Mouse (Mus musculus) intestine, embryonic 16.5 days (tissue): Measurements from ENCODE around the gene Sptbn1. TPM values are rescaled to one million over a fixed set of nuclear protein-coding genes. Genes with fewer than 3 reads are reported as not detected.

Source experiments
- ATAC-seq: fragments of 200-750 bp; cut with Nextera tagmentation; 2 replicates; pipeline ENCODE4 v1.8.0; 2017; ENCODE audit warnings: moderate TSS enrichment, moderate library complexity
- H3K27ac ChIP-seq: fragments of 300-500 bp; sonication (generic); 2 replicates; pipeline ENCODE4 v1.5.1; 2014; ENCODE audit warnings: mild to moderate bottlenecking, low read length
- H3K27me3 ChIP-seq: fragments of 300-500 bp; sonication (generic); replicated peaks from 2 replicates; pipeline ENCODE4 v1.6.1; 2014; ENCODE audit warnings: low read length, control low read depth, mixed read lengths; ENCODE audit not compliant: control insufficient read depth, insufficient read depth
- H3K36me3 ChIP-seq: fragments of 300-500 bp; sonication (generic); 2 replicates; pipeline ENCODE4 v1.6.1; 2014; ENCODE audit warnings: low read length, control low read depth; ENCODE audit not compliant: control insufficient read depth, insufficient read depth
- H3K4me1 ChIP-seq: fragments of 300-500 bp; sonication (generic); 2 replicates; pipeline ENCODE4 v1.6.1; 2014; ENCODE audit warnings: low read length, control low read depth, mixed read lengths; ENCODE audit not compliant: control insufficient read depth, insufficient read depth
- H3K4me2 ChIP-seq: fragments of 300-500 bp; sonication (generic); 2 replicates; pipeline ENCODE4 v1.6.1; 2014; ENCODE audit warnings: low read depth, low read length, control low read depth
- H3K4me3 ChIP-seq: fragments of 300-500 bp; sonication (generic); 2 replicates; pipeline ENCODE4 v1.5.1; 2014; ENCODE audit warnings: mild to moderate bottlenecking, low read length
- H3K9ac ChIP-seq: fragments of 300-500 bp; sonication (generic); 2 replicates; pipeline ENCODE4 v1.6.1; 2014; ENCODE audit warnings: low read depth, low read length
- H3K9me3 ChIP-seq: fragments of 300-500 bp; sonication (generic); 2 replicates; pipeline ENCODE4 v1.6.1; 2016; ENCODE audit warnings: low read length, control low read depth; ENCODE audit not compliant: control insufficient read depth
- WGBS: fragments of 180-500 bp; shearing (Covaris S2); extraction: QIAGEN DNeasy Blood & Tissue Kit; methylation state at CpG from one replicate; pipeline ENCODE4 v1.1.7; 2014; 5-methylcytosine and 5-hydroxymethylcytosine counted together
- polyA plus RNA-seq: library from polyadenylated mRNA; unstranded; fragments of >200 nt; fragmentation: Nextera tagmentation; extraction: Ambion mirVana; gene quantifications from 2 replicates; pipeline ENCODE4 v1.2.1, GENCODE M21; 2015

Gene Sptbn1
- polyA plus RNA-seq, 1 experiment from 2014 or later: 98.1 TPM

DNA sequence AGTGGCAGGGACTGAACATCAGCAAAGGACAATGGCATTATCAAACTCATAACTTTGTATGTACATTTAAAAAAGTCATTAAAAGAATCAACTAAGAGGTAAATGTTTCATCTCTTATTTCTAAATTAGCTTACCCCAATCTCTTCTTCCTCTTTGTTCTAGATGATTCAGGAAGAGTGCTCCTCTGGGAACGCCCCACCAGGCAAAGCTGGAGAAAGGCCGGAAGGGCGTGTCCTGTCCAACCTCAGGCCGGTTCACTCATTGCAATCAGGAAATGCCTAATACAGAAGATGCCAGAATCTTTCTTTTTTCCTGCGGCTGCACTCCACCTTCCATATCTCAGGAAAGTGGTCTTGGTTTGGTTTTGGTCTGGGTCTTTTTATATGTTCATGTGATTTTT lies 11.3 kb upstream of the Sptbn1 start:
- Histone ChIP-seq H3K27ac (no peak overlapping the region), H3K27me3 (no peaks in the 10 kb centered on the region), H3K9ac (no peak overlapping the region), H3K36me3 (no peaks in the 10 kb centered on the region), H3K4me3 (no peak overlapping the region), H3K4me1 (no peaks in the 10 kb centered on the region), H3K4me2 (no peak overlapping the region), H3K9me3 (no peaks in the 10 kb centered on the region)
- WGBS: 76% methylated on average over 5 of the region's 5 CpGs
- ATAC-seq: no peak

GRCm38 (mm10) chr11:30275436-30276031 lies 7.6 kb upstream of the Sptbn1 start:
- H3K27ac ChIP-seq: no peak overlapping the region
- no peaks in the 10 kb centered on the region for H3K36me3 ChIP-seq
- WGBS: 36% methylated on average over 3 of the region's 3 CpGs
- H3K9me3 ChIP-seq: no peaks in the 10 kb centered on the region
- H3K4me2 ChIP-seq: no peak overlapping the region
- H3K4me1 ChIP-seq: no peaks in the 10 kb centered on the region
- no peak for ATAC-seq
- H3K4me3 ChIP-seq: no peak overlapping the region
- no peaks in the 10 kb centered on the region for H3K27me3 ChIP-seq
- no peak overlapping the region for H3K9ac ChIP-seq

DNA sequence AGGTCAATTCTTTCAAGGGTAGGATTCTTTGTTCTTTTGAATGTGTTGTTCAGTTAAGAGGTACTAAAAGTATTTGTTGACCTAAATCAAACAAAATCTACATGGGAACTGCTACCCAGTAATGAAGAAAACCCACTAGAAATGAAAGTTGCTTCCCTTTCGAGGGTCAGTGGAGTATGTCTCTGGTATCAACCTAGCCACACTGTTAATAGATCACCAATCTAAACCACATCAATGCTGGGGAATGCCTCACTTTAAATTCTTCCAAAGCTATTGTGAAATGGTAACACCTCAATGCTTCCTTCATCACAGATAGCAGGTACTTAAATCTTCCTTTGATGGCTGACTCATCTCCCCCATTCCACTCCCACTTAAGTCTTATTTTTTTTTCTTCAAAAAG lies 1.5 kb upstream of the Sptbn1 start:
- ATAC-seq: no peak
- Histone ChIP-seq H3K27me3 (peaks cover 5% of the 10 kb centered on the region; the same call in 1 of the 2 replicates), H3K4me1 (peaks cover 9% of the 10 kb centered on the region), H3K4me2 (no peak overlapping the region), H3K4me3 (no peak overlapping the region), H3K9me3 (no peaks in the 10 kb centered on the region), H3K27ac (no peak overlapping the region), H3K36me3 (no peaks in the 10 kb centered on the region), H3K9ac (no peak overlapping the region)
- 79% methylated on average over 1 of the region's 1 CpGs for WGBS

DNA sequence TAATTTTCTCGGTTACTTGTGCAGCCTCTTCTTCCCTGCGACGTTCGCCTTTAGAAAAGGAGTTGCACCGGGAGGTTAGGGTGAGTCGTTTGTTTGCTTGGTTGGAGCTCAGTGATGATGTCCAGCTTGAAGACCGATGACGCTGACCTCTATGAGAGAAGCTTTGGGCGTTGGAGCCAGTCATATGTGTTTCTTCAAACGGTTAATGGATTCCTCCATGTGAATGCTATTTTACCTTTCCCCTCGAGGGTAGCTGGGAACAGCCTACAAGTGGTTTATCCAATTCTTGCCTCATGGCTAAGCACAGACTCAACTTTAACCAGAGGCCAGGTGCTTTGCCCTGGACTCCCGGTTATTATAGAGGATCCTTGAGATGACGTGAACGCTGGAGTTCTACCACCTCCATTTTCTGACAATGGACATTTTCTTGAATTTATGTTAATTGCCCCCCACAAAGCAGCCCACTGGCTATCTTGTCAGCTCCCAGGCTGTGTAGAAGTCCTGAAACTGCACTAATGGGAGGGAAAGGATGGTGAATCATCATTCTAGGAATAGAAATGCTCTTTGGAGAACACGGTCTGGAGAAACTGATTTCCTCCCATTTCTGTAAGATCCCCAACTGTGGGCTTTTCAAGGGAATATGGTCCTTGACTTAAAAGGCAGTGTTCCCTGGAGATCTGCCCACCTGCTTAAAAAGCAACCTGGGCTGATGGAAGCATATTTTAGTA lies 837 bp upstream of the Sptbn1 start:
- Histone ChIP-seq H3K4me1 (peaks cover 9% of the 10 kb centered on the region), H3K9ac (peak overlapping the region; percentile 74), H3K36me3 (no peaks in the 10 kb centered on the region), H3K4me3 (peak overlapping the region; percentile 91), H3K9me3 (no peaks in the 10 kb centered on the region), H3K27me3 (peaks cover 5% of the 10 kb centered on the region; the same call in 1 of the 2 replicates), H3K27ac (peak overlapping the region; percentile 26; the same call in 1 of the 2 replicates), H3K4me2 (peak overlapping the region; percentile 83)
- ATAC-seq: peak; percentile 18
- WGBS: 6% methylated on average over 15 of the region's 15 CpGs

DNA sequence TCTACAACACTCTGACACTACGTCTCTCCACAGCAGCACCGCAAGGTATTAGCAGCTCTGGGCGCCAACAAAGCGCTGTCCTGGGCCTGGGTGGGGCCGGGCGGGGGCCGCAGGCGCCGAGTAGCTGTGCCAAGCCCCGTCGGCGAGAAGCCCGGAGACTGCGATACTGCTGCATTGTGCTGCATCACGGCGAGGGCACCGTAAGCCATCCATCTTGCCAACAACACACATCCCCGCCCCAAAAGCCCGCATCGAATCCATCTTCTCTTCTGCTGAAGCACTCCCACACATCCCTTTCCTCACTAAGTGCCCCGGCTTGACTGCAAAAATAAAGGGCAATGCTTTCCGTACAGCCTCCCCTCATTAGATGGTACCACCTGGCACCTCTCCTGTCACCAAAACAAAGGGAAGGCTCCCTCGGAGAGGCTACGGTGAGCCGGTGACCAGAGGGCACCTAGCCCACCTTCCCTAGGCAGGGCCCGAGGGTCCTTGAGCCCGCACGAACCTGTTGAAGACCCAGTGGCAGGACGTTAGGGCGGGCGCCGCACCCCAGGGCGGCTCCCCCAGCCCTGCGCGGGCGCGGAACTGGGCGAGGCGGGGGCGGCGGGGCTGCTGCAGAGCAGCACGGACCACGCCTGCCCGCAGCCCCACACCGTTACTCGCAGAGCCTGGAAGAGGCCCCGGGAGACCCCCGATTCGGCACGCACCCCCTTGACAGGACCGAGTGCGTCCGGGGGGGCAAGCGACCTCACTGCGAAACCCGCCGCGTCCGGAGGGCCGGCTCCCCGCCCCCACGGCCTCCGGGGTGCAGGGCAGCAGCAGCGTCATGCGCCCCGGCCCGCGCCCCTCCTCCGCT lies 711 bp downstream of the Sptbn1 start:
- peak overlapping the region; percentile 83 for H3K4me2 ChIP-seq
- peak overlapping the region; percentile 91 for H3K27ac ChIP-seq
- H3K9ac ChIP-seq: peak overlapping the region; percentile 89
- peak; percentile 75 for ATAC-seq
- no peaks in the 10 kb centered on the region for H3K9me3 ChIP-seq
- peak overlapping the region; percentile 91 for H3K4me3 ChIP-seq
- no peaks in the 10 kb centered on the region for H3K36me3 ChIP-seq
- peaks cover 5% of the 10 kb centered on the region; the same call in 1 of the 2 replicates for H3K27me3 ChIP-seq
- H3K4me1 ChIP-seq: peaks cover 9% of the 10 kb centered on the region
- under 1% methylated on average over 69 of the region's 69 CpGs for WGBS

DNA sequence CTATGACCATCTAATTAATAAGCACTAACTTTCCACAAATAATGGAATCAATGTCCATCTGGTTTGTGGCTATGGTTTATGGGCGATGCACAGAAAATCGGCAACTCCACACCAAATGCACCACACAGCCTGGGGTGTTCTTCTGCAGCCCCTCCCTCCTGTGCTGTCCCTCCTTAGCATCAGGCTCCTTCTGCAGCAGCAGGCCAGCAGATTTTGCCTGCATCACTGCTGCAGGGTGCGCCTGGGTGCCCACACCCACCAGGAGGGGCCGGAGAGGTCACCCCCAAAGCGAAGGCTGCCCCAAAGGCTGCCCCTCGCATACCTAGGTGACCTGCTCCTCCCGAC lies 1.3 kb downstream of the Sptbn1 start:
- WGBS: 7% methylated on average over 7 of the region's 7 CpGs
- Histone ChIP-seq H3K4me1 (peaks cover 9% of the 10 kb centered on the region), H3K9me3 (no peaks in the 10 kb centered on the region), H3K4me2 (peak overlapping the region; percentile 83), H3K9ac (peak overlapping the region; percentile 89), H3K36me3 (no peaks in the 10 kb centered on the region), H3K27ac (peak overlapping the region; percentile 91), H3K27me3 (peaks cover 5% of the 10 kb centered on the region; the same call in 1 of the 2 replicates), H3K4me3 (peak overlapping the region; percentile 91)
- no peak for ATAC-seq

DNA sequence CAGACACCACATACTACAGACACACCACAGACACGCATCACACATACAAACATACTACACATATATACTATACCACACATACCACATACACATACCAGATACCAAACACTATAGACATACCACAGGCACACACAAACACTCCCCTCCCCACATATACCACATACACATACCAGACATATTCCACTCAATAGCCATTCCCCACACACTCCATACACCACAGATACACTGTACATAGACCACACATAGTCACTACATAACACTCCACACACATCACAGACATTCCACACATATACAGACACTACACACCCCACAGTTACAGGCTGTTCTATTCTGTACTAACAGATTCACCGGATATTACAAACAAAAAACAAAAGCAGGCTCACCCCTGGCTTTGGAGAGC lies 2.3 kb downstream of the Sptbn1 start:
- peaks cover 5% of the 10 kb centered on the region; the same call in 1 of the 2 replicates for H3K27me3 ChIP-seq
- 69% methylated on average over 2 of the region's 2 CpGs for WGBS
- no peaks in the 10 kb centered on the region for H3K36me3 ChIP-seq
- peak overlapping the region; percentile 44 for H3K4me2 ChIP-seq
- no peaks in the 10 kb centered on the region for H3K9me3 ChIP-seq
- H3K9ac ChIP-seq: no peak overlapping the region
- ATAC-seq: no peak
- H3K4me3 ChIP-seq: peak overlapping the region; percentile 35
- H3K27ac ChIP-seq: no peak overlapping the region
- peaks cover 9% of the 10 kb centered on the region for H3K4me1 ChIP-seq

- Histone ChIP-seq H3K27me3 (peaks cover 5% of the 10 kb centered on the region; the same call in 1 of the 2 replicates), H3K4me3 (no peak overlapping the region), H3K27ac (no peak overlapping the region), H3K9me3 (no peaks in the 10 kb centered on the region), H3K4me2 (no peak overlapping the region), H3K9ac (no peak overlapping the region), H3K36me3 (no peaks in the 10 kb centered on the region), H3K4me1 (peaks cover 9% of the 10 kb centered on the region)
- 59% methylated on average over 2 of the region's 2 CpGs for WGBS
- no peak for ATAC-seq
These were observed 4.3 kb downstream of the Sptbn1 start for GRCm38 (mm10) chr11:30263627-30264026.

DNA sequence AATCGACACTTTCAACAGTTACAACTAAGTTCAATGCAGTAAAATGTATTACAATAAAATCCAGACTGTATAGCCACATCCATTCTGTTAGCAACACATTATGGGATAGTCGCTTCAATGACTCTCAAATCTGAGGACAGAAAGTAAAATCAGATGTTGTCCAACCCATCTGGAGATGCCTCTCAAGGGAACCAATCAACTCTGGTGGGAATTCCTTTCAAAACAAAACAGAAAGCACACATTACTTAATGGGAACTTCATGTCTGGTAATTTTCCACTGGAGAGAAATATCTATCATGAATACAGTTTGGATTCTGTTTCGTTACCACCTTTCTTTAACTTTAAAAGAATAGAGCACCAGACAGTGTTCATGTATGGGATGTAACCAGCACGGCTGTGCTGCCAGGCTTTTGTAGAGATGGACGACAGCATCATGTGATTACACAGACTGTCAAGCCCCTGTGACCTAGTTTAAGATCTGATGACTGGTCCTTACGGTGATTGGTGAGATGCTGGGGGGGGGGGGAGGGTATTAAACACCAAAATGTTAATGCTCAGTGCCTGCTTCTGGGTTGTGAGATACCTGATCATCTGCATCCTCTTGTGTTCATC lies 9.1 kb downstream of the Sptbn1 start:
- no peak for ATAC-seq
- Histone ChIP-seq H3K27me3 (no peaks in the 10 kb centered on the region), H3K9me3 (no peaks in the 10 kb centered on the region), H3K4me2 (no peak overlapping the region), H3K27ac (no peak overlapping the region), H3K4me3 (no peak overlapping the region), H3K36me3 (no peaks in the 10 kb centered on the region), H3K9ac (no peak overlapping the region), H3K4me1 (peaks cover 3% of the 10 kb centered on the region; the same call in 1 of the 2 replicates)
- 76% methylated on average over 6 of the region's 6 CpGs for WGBS
